Mouse (Mus musculus) gastrocnemius, postnatal 10 days (tissue): ENCODE measurements around the gene Larp1. TPM values are rescaled to one million over a fixed set of nuclear protein-coding genes. Genes with fewer than 3 reads are reported as not detected.

Source experiments
- DNase-seq: peaks from one replicate; pipeline ENCODE4 v3.0.0; 2021; ENCODE audit warnings: mixed read lengths
- long read RNA-seq, 2 experiments: library from polyadenylated mRNA; stranded (forward); transcript quantifications; one replicate each; pipeline ENCODE4 v2.0.0; 2021
- total RNA-seq, 2 experiments: library from RNA; stranded (reverse); gene quantifications; 2 replicates each; pipeline ENCODE4 v1.2.3; 2021

Larp1 gene
- 10 to 100 TPM; 78.2 to 88.3 TPM for total RNA-seq
- long read RNA-seq, experiment 1, full-length matches to known transcripts, result 35 of 89 reads
- long read RNA-seq, experiment 1, partial matches to known transcripts, result 41 of 89 reads
- long read RNA-seq, experiment 1, other reads (novel, unspliced or antisense), result 13 of 89 reads
- long read RNA-seq, experiment 2, full-length matches to known transcripts, result 30 of 63 reads
- long read RNA-seq, experiment 2, partial matches to known transcripts, result 17 of 63 reads
- long read RNA-seq, experiment 2, other reads (novel, unspliced or antisense), result 16 of 63 reads

DNA sequence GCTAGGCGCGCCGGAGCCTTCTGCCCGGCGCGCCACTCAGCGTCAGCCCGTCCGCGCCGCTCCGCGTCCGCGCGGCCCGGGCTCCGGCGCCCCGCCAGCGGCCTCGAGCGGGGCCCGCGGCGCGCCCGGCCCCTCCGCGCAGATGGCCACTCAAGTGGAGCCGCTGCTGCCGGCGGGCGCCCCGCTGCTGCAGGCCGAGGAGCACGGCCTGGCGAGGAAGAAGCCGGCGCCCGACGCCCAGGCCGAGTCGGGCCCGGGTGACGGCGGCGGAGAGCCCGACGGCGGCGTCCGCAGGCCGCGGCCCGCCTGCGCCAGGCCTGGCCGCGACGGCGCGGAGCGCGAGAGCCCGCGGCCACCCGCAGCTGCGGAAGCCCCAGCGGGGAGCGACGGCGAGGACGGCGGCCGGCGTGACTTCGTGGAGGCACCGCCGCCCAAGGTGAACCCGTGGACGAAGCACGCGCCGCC lies at the start of gene Larp1:
Gene Larp1, plus strand, starts transcription at position 14 of the 465 bp plus-strand sequence.
- DNase-seq, result peak; percentile 58

DNA sequence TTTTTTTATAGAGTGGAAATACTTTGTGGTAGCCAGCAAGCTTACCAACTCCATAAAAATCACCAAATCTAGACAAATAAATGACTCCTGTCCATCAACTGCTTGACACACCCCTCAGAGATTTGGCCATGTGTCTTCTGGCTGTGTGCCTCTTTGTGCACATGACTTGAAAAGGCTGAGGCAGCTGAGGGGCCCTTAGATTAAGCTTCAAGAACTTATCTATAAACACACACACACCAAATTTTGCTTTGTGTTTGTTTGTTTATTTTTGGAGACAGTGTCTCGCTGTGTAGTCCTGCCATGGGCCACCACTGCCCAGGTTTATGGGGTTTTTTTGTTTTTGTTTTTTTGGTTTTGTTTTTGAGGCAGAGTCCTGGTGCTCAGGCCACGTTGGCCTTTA lies 48.9 kb upstream of the Larp1 start:
- no peak for DNase-seq

DNA sequence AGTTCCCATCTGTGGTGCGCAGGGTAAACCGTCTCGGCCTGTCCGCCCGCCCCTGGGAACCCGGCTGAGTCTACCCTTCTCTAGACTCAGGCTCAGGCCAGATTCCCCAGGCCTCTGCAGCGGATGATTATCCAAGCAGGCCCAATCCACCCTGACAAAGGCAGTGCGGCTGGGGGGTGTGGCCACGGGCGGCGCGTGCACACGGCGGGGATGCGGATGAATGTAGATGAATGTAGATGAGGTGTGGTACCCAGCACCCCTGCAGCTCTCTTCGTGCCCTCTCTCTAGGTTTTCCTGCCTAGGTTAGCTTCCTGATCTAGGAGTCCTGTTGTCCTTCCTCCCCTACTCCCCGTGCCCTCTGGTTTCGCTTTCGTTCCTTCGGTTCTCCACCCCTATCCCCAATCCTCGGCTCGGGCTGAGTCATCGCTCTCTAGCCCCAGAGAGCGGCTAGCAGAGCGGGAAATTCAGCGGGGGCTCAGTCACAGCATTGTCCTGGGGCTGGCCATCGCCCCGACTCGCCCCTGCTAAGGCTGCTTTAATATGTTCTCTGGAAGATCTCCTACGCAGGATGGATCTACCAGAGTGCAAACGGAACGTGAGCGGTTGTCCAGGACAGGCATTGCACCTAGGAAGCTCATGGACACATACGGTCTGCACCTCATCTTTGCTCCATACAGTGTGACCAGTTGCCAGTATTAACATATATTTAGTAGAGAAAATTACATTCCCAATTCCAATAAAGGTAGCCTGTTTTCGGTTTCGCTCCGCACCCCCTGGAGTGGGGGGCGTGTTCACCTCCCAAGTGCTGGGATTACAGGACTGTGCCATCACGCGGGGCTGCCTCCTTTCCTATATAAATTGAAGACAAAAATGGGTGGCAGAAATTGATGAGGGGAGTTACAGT lies 46.2 kb upstream of the Larp1 start:
- peak; percentile 74 for DNase-seq

DNA sequence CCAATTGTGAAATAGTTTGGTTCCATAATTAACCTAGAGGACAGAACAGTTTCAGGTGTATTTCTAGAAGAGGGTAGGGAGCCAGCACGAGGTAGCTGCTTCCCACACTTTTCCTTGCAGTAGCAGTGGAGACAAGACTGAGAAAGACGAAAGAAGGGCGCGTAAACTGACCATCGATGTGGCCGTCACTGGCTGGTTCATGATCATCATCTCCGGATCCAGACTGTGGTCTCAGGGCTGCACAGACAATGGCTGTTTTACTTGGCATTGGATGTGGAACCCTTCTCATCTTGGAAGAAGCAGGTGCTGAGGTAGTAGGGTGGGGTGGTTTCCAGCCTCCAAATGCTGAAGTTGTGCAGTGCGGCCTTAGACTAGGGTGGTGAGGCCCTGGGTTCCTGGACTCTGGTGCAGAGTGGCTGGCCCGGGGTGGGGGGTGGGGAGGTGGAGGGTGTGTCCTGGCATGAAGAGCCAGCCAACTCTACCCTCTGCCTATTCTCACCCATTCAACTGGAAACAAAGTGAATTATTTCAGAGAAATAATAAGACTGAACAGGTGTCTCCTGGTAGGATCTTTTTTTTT lies 45.5 kb upstream of the Larp1 start:
- DNase-seq, result no peak

DNA sequence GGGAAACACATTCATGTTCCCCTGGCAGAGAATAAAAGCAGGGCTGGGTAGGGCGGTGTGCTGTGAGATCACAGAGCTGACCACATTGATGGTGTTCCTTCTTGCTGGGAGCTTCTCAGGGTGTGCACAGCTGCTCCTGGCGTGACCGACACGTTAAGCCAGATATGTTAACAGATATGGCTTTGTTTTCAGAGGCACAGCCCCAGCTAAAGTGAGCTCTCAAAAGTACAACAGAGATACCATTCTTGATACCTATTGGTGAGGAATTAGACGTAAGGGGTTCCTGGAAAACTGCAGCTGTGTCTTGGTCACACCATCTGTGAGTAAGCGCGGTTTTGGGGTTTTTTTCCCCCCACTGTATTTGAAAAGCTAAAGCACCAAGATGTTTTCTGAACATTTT lies 42.2 kb upstream of the Larp1 start:
- no peak for DNase-seq

DNA sequence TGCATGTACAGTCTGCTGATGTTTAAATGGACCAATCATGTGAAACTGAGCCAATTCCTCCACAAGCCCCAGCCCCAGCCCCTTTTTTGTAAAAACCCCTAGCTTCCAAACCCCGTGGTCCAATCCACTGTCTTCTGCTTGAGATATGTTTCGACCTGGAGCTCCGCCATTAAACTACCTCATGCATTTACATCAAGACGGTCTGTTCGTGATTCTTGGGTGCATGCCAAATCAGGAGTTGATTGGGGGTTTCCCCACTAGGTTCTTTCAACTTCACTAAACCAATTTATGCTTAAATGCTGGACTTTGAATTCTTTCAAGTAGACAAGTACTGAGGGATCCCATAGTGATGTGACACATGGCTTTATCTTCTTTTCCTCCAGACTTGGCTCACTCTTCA lies 40.6 kb upstream of the Larp1 start:
- DNase-seq, result no peak

DNA sequence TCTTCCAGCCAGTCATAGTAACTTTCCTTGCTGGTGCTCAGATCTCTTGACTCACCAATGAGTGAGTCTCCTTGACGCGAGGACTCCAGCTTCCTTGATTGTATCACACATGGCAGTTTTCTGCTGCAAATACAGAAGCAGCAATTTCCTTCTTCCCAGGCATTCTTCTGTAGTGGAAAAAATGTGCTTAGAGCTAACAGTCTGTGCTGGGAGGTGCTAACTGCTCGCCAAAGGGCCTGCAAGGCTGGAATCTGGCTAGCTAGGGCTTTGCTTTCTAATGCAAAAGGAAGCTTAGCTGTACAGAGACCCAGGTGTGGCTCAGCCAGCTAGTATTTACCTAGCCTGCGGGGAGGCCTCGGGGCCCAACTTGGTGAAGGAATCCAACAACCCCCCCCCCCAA lies 38.3 kb upstream of the Larp1 start:
- DNase-seq, result no peak

DNA sequence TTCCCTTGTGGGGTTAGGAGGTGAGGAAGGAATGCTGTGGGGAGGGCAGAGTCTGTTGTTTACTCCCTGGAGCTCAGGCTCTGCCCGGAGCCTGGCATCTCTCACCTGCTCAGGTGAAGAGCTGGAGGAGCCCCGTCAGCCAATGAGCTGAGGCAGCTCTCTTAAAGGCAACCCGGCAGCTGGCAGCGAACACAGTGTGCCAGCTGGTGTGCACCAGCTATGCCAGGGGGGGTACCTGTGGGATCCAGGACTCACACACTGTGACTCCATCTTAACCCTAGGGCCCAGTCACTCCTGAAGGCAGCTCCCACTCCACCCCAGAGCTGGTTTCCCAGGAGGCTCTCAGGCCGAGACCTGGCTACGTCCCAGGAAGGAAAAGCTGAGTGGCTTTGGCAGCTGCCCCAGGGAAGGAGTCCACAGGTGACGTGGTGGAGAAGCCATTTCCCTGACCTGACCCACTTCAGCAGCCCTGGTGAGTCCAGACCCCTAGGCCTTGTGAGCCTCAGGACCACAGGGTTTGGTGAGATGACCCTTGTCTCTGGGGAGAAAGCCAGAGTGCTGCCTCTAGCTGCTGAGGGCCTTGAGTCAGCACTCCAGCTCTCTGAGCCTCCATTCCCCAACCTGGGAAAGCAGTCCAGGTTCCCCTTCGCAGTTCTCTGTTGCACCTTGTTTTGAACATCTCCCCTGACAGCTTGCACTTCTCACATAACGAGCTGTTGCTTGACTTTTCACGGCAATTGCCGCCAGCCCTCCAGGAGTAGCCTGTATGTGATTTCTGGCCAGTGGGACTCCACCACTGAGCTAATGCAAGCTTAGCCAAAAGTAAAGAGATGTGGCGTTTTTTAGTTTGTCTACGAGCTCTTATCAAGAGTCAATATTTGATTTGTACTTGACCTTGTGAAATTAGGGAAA lies 35.6 kb upstream of the Larp1 start:
- DNase-seq, result peak; percentile 40

DNA sequence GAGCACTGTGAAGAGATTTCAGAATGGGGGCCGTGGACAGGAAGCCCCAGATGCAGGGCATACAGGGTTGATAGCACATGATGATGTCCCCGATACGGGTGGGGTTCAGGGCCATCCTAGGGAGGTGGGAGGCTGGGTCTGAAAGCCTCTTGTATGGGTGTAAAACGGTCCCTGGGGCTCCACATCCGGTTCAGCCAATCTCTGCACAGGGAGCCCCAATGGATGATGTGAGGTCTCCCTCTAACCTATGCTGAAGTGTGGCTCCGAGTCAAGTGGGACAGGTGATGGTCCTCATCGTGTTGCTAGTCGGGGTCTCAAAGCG lies 35.0 kb upstream of the Larp1 start:
- no peak for DNase-seq

DNA sequence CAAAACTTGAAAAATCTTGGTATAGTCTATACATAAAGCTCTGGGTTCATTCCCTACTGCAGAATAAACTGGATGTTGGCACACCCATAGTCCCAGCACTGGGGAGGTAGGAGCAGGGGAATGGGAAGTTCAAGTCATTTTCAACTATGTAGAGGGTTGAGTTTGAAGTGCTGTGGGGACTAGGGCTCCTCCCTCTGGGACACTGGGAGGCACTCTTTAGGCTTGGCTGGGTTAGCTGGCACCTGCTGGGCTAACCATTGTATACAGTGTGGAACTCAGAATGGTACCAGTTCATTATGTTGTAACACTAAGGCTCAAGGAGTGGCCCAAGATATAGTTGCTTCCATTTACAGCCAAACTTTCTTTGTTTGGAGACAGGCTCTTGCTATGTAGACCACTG lies 33.0 kb upstream of the Larp1 start:
- no peak for DNase-seq

DNA sequence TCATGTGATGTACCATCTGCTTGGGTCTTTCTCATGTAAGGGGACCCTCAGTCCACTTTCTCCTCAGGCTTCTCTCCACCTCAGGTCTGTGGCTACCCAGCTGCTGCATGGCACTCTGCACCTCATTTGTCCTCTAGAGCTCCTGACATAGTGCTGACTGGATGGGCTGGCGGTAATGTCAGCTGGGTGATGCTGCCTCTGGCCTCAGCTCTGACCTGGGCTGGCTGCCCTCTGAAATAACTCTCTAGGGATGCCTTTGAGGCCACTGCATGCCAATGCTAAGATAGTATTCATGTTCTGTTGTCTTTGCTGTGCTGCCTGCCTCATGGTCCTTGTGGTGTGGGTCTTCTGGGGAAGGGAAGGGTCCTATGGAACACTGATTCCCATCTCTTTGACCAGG lies 31.2 kb upstream of the Larp1 start:
- DNase-seq, result peak; percentile 44

DNA sequence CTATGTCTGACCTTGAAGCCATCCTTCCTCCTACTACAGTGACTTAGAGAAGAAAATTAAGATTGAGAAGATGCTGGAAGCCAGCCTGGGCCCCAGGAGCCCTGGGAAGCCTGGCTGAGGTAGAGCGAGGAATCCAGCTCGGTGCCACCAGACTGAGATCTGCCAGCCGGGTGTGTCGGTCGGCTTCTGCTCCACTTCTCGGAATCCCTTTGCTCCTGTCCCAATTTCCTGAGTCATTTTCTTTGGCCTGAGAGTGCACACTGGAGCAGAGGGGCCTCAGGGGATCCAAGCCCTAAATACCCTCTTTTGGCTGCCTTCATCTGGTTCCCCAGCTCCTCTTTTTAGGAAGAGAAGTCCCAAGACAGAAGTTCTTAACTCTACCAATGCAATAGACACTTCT lies 29.2 kb upstream of the Larp1 start:
- DNase-seq, result no peak

DNA sequence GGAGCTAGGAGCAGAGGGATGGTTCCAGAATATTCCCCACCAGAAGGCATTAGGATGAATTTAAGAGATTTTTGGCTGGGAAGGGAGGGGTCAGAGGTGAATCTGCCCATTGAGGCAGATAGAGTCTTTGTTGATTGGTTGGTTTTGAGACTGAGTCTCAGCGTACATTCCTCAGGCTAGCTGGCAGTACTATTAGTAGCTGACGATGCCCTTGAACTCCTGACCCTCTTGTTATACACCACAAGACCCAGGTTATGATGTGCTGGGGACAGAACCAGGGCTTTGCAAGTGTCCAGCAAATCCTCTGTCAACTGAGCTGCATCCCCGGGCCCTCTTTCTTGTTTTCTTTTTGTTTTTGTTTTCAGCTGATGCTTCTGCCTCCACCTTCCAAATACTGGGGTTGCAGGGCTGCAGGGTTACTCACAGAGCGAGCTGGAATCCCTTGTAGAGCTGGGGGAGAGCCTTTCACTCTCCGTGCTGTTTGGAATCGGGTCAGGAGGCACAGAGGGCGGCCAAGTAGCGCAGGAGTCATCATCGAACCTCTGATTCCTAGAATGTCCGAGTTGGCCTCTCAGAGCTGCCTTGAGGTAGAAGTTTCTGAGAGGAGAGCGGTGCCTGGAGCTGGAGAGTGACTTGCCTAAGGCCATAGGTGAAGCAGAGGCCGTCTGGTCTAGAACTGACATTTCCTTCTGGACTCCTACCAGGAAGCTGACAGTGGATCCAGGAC lies 27.6 kb upstream of the Larp1 start:
- no peak for DNase-seq

DNA sequence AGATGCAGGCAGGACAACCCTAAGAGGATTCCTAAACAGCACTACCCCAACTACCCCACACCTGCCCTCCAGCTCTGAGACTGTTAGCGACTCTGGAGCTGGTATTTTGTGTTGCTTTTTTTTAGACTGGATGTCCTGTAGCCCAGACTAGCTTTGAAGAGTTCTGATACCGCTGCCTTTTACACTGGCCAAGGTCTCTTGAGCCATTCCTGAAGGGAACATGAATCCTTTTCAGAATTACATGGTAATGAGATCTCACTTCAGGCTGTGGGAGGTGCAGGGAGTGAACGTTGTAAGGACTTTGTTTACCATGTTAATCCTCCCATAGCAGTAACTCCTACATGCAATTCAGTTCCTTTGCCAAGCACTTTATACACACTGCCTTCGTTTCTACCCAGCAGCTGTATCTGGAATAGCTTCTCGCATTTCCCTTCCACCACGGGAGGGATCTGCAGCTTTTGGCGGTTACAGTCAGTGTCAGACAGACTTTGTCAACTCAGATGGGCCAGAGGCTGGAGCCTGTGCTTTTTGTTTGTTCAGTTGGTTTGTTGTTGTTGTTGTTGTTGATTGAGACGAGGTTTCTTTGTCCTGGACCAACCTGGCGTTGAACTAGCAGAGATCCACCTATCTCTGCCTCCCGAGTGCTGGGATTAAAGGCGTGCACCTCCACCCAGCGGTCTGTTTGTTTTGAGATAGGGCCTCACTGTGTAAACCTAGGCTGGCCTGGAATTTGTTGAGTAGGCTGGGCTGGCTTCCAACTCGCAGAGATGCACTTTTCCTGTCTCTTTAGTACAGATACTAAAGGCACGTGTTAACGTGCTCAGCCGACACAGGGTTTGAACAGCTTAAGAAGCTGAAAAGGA lies 25.2 kb upstream of the Larp1 start:
- DNase-seq, result no peak

DNA sequence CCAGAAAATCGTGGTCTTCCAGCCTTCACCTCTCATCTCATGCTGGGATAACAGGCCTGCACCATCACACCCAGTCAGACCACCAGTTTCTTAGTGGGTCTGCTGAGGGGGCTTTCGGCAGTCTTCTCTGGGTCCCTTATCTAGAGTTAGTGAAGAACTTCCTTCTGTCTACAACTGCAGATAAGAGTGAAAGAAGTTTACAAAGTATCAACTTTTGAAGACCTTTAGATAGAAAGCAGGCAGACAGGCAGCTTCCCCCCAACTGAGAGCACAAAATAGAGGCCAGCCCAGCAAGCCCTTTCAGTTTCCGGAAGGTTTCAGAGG lies 24.6 kb upstream of the Larp1 start:
- DNase-seq, result no peak

DNA sequence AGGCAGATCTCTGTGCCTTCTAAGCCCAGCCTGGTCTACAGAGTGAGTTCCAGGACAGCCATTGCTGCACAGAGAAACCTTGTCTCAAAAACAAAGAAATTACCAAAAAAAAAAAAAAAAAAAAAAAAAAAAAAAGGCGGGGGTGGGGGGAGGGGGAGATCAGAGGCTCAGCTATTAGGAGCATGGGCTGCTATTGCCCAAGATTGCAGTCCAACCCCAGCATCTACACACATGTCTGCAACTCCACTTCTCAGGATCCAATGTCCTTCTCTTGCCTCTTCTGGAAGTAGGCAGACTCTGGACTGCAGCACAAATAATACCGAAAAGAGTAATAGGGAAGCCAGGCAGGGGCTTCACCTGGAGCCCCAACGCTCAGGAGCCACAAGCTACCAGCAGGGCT lies 23.4 kb upstream of the Larp1 start:
- DNase-seq, result no peak

DNA sequence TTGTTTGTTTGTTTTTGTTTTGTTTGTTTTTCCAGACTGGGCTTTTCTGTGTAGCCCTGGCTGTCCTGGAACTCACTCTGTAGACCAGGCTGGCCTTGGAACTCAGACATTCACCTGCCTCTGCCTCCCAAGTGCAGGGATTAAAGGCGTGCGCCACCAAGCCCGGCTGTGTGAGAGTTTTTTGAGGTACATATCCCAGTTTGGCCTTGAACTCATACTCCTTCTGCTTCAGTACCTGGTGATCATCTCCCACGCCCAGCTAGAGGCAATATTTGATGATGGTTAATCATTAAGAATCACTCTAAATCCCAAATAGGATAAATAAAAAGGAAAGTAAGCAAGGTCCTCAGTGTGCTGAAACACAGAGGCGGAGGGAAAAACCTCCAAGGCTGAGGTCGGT lies 22.8 kb upstream of the Larp1 start:
- no peak for DNase-seq

DNA sequence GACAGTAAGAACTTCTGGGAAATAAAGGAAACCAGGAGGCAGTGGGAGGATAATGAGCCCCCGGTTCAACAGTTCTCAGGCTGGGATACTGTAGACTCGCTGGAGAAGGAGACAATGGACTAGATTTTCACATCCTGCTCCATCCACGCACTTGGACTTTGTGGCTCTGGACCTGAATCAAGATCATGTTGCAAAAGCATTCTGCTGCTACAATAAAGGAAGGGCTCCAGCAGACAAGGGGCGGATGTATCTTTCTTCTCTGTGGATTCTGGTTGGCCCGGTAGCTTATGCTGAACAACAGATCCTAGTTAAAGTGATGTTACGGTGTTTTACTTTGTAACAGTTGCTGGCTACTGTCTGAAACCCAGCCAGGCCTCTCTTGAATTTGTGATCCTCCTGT lies 22.4 kb upstream of the Larp1 start:
- no peak for DNase-seq

DNA sequence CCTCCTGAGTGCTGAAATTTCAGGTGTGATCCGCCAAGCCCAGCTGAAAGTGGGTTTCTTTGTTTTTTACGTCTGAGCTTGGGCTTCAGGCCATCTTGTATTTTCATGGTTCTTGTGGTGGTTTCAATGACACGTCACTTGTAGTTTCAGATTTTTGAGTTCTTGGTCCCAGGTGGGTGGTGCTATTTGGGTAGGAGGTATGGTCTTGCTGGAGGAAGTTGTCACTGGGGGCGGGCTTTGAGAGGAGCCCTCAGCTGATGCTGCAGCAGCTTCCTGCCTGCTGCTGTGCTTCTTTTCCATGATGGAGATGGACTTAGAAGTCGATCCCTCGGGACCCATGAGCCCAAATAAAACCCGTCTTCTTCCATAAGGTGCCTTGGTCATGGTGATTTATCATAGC lies 22.0 kb upstream of the Larp1 start:
- DNase-seq, result no peak

DNA sequence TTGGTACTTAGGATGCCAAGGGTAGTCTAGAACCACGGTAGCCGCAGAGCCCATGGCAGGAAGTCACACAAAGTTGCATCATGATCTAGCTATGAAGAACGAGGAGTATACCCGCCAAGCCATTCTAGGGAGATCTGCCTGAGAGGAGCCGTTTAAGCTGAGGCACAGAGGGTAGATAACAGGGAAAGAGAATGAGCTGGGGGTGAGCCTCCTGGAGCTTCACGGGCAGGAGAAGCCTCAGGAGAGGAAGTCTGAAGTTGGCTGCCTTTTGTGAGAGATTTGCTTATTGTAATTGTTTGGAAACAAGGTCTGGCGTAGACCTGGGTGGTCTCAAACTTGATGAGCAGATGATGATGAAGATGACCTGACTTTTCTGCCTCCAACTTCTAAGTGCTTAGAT lies 10.7 kb upstream of the Larp1 start:
- no peak for DNase-seq

DNA sequence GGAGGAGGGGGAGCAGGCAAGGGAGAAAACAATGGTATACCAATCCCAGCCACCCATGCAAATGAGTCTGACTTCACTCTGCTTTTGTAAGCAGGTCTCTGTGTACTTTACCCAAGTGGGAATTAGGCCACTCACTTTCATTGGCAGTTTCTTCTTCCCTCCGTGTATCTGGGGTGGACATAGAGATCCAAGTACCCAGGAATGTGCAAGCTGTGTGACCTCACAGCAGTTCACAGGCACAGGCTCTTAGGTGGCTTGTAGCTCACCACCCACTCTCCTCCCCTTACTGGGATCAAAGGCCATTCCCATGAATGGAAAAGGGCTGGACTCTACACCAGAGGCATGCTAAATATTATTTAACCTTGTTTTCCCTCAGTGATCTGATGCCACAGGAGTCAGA lies 10.0 kb upstream of the Larp1 start:
- no peak for DNase-seq
